Mouse (Mus musculus): ENCODE measurements around the gene Ust.

- no peak for TF ChIP-seq POLR2A (IDR thresholded peaks at IDR 0.05; ENCODE audit: low read depth, low read length)
- no peak for TF ChIP-seq CTCF (IDR thresholded peaks at IDR 0.05; ENCODE audit: borderline replicate concordance, insufficient read depth, low read length)
These were observed 6.4 kb downstream of the Ust start for GRCm38 (mm10) chr10:8512222-8512621.
